Mouse (Mus musculus) heart, postnatal 10 days (tissue): ENCODE measurements around the gene Mbnl3. TPM values are rescaled to one million over a fixed set of nuclear protein-coding genes. Genes with fewer than 3 reads are reported as not detected.

Source experiments
- microRNA-seq, 2 experiments: library from miRNA; unstranded; fragments of <30 nt; microRNA quantifications; one replicate each; pipeline ENCODE4 v1.2.0; 2022
- total RNA-seq, 2 experiments: library from RNA; stranded (reverse); gene quantifications; 2 replicates each; pipeline ENCODE4 v1.2.3; 2021

The Mbnl3 gene
- total RNA-seq, 2 experiments from 2014 or later: 4.7 to 7.6 TPM

Small RNA genes within 50 kb of the gene (microRNA-seq; reads per million reads assigned to microRNA genes)
- gene Gm23417: 0 reads per million in 2 experiments

Other genes starting within 250 kb of the Mbnl3 start
- 10 to 100 TPM; 31.4 to 32.6 TPM for gene Rap2c, start 188.5 kb downstream of the Mbnl3 start, total RNA-seq